Mouse (Mus musculus): ENCODE measurements around the gene Anp32e. TPM values are rescaled to one million over a fixed set of nuclear protein-coding genes. Genes with fewer than 3 reads are reported as not detected.

Anp32e gene
- polyA plus RNA-seq, 1 experiment from 2014 or later: 218 TPM

- Histone ChIP-seq H3K4me2 (replicated peaks) (peak within 1 kb of the TSS; percentile 88), H3K9me3 (no peaks in the 10 kb centered on the region), H3K4me3 (replicated peaks) (peak within 1 kb of the TSS; percentile 86), H3K36me3 (peaks cover 24% of the 10 kb centered on the region), H3K27ac (peak within 1 kb of the TSS; percentile 99), H3K27me3 (no peaks in the 10 kb centered on the region), H3K4me1 (replicated peaks) (peaks cover 65% of the 10 kb centered on the region), H3K9ac (replicated peaks) (peak within 1 kb of the TSS; percentile 89)
- WGBS: under 1% methylated on average over 54 of the region's 84 CpGs
- ATAC-seq: peak; percentile 74
Observed at GRCm38 (mm10) chr3:95995802-95996428, 66.9 kb downstream of the Anp32e start, which contains the start of gene Plekho1. Gene Plekho1, minus strand, starts transcription at chr3:95996001.

- peaks cover 61% of the 10 kb centered on the region for H3K4me1 ChIP-seq (replicated peaks)
- H3K9me3 ChIP-seq: no peaks in the 10 kb centered on the region
- peak overlapping the region; percentile 99 for H3K27ac ChIP-seq
- H3K27me3 ChIP-seq: no peaks in the 10 kb centered on the region
- 10% methylated on average over 6 of the region's 6 CpGs for WGBS
- peak overlapping the region; percentile 89 for H3K9ac ChIP-seq (replicated peaks)
- peak overlapping the region; percentile 88 for H3K4me2 ChIP-seq (replicated peaks)
- ATAC-seq: no peak
- peaks cover 18% of the 10 kb centered on the region for H3K36me3 ChIP-seq
- peak overlapping the region; percentile 86 for H3K4me3 ChIP-seq (replicated peaks)
Observed at GRCm38 (mm10) chr3:95996451-95997073, 67.5 kb downstream of the Anp32e start.

Other genes starting within 250 kb of the Anp32e start
- 0.68 and 1.9 TPM in 2 replicates for gene Adamtsl4, start 241.3 kb upstream of the Anp32e start, polyA plus RNA-seq (2015; fragmentation: Nextera tagmentation; extraction: Ambion mirVana)
- gene Ecm1, start 189.7 kb upstream of the Anp32e start, polyA plus RNA-seq (2015; fragmentation: Nextera tagmentation; extraction: Ambion mirVana): 11.3 and 11.8 TPM in 2 replicates
- gene Tars2, start 169.0 kb upstream of the Anp32e start, polyA plus RNA-seq (2015; fragmentation: Nextera tagmentation; extraction: Ambion mirVana): 44.7 and 45.5 TPM in 2 replicates
- gene Rprd2, start 110.4 kb upstream of the Anp32e start, polyA plus RNA-seq (2015; fragmentation: Nextera tagmentation; extraction: Ambion mirVana): 24.8 and 25.0 TPM in 2 replicates
- 39.5 and 48.0 TPM in 2 replicates for gene Prpf3, start 73.4 kb upstream of the Anp32e start, polyA plus RNA-seq (2015; fragmentation: Nextera tagmentation; extraction: Ambion mirVana)
- 340 TPM in 2 replicates for gene Mrps21, start 57.7 kb upstream of the Anp32e start, polyA plus RNA-seq (2015; fragmentation: Nextera tagmentation; extraction: Ambion mirVana)
- gene Ciart, start 47.0 kb upstream of the Anp32e start, polyA plus RNA-seq (2015; fragmentation: Nextera tagmentation; extraction: Ambion mirVana): 3.2 and 4.8 TPM in 2 replicates
- 12.9 and 14.4 TPM in 2 replicates for gene BC028528, start 37.2 kb upstream of the Anp32e start, polyA plus RNA-seq (2015; fragmentation: Nextera tagmentation; extraction: Ambion mirVana)
- 32.6 and 33.8 TPM in 2 replicates for gene Aph1a, start 35.3 kb upstream of the Anp32e start, polyA plus RNA-seq (2015; fragmentation: Nextera tagmentation; extraction: Ambion mirVana)
- 8.5 and 11.7 TPM in 2 replicates for gene Car14, start 24.6 kb upstream of the Anp32e start, polyA plus RNA-seq (2015; fragmentation: Nextera tagmentation; extraction: Ambion mirVana)
- gene Plekho1, start 66.8 kb downstream of the Anp32e start, polyA plus RNA-seq (2015; fragmentation: Nextera tagmentation; extraction: Ambion mirVana): 61.2 and 77.0 TPM in 2 replicates
- 63.7 and 67.4 TPM in 2 replicates for gene Vps45, start 129.2 kb downstream of the Anp32e start, polyA plus RNA-seq (2015; fragmentation: Nextera tagmentation; extraction: Ambion mirVana)
- gene Otud7b, start 175.3 kb downstream of the Anp32e start, polyA plus RNA-seq (2015; fragmentation: Nextera tagmentation; extraction: Ambion mirVana): 10.2 and 11.4 TPM in 2 replicates
- gene Mtmr11, start 232.8 kb downstream of the Anp32e start, polyA plus RNA-seq (2015; fragmentation: Nextera tagmentation; extraction: Ambion mirVana): 9.1 and 12.2 TPM in 2 replicates
- 152 and 154 TPM in 2 replicates for gene Sf3b4, start 243.1 kb downstream of the Anp32e start, polyA plus RNA-seq (2015; fragmentation: Nextera tagmentation; extraction: Ambion mirVana)

All from midbrain, embryonic 13.5 days (tissue).